In genomic region chr11:31368252-31368964, GRCm38 (mm10) we compare ENCODE assay signal across 8 mouse cellular contexts. TPM values are rescaled to one million over a fixed set of nuclear protein-coding genes. Genes with fewer than 3 reads are reported as not detected.
DNase-seq lines count a peak whose midpoint lies in the region; ATAC-seq and TF ChIP-seq lines count a peak whose summit lies in the region.

No protein-coding gene starts in this region.

- TF ChIP-seq EP300 in stomach, postnatal 0 days (optimal IDR thresholded peaks at IDR 0.05), result no peak

- H3K4me2 ChIP-seq in kidney, postnatal 0 days (ENCODE audit: low read length), result peak overlapping the region; percentile 96
- H3K4me2 ChIP-seq in forebrain, embryonic 11.5 days (ENCODE audit: low read depth, low read length, severe bottlenecking), result peak overlapping the region; percentile 90
- peak overlapping the region; percentile 94 for H3K4me2 ChIP-seq in liver, embryonic 11.5 days
- peak overlapping the region; percentile 93 for H3K4me2 ChIP-seq in stomach, postnatal 0 days (replicated peaks; ENCODE audit: low read depth)

- no peaks in the 10 kb centered on the region for H3K36me3 ChIP-seq in kidney, postnatal 0 days (ENCODE audit: insufficient read depth, low read length)
- no peaks in the 10 kb centered on the region for H3K36me3 ChIP-seq in forebrain, embryonic 11.5 days (ENCODE audit: control insufficient read depth, insufficient read depth, low read length)
- H3K36me3 ChIP-seq in liver, embryonic 11.5 days (ENCODE audit: control insufficient read depth, insufficient read depth, low read length), result no peaks in the 10 kb centered on the region
- no peaks in the 10 kb centered on the region for H3K36me3 ChIP-seq in stomach, postnatal 0 days (ENCODE audit: control insufficient read depth, insufficient read depth, low read length)

- TF ChIP-seq CTCF in kidney, postnatal 0 days (IDR thresholded peaks at IDR 0.05; ENCODE audit: low read depth), result no peak
- TF ChIP-seq CTCF in stomach, postnatal 0 days (IDR thresholded peaks at IDR 0.05; ENCODE audit: low read depth), result no peak

- peaks cover 16% of the 10 kb centered on the region for H3K4me1 ChIP-seq in kidney, postnatal 0 days (replicated peaks; ENCODE audit: insufficient read depth, low read length)
- H3K4me1 ChIP-seq in forebrain, embryonic 11.5 days (replicated peaks; ENCODE audit: control insufficient read depth, insufficient read depth, low read length), result peaks cover 13% of the 10 kb centered on the region; the same call in 1 of the 2 replicates
- H3K4me1 ChIP-seq in liver, embryonic 11.5 days (replicated peaks; ENCODE audit: control insufficient read depth, insufficient read depth, low read length), result peaks cover 14% of the 10 kb centered on the region
- peaks cover 4% of the 10 kb centered on the region; the same call in 1 of the 2 replicates for H3K4me1 ChIP-seq in stomach, postnatal 0 days (replicated peaks; ENCODE audit: control insufficient read depth, insufficient read depth)

- WGBS in kidney, postnatal 0 days, result 3% methylated on average over 36 of the region's 36 CpGs
- under 1% methylated on average over 36 of the region's 36 CpGs for WGBS in forebrain, embryonic 11.5 days
- WGBS in liver, embryonic 11.5 days, result 4% methylated on average over 36 of the region's 36 CpGs
- WGBS in stomach, postnatal 0 days, result 5% methylated on average over 36 of the region's 36 CpGs

- peak overlapping the region; percentile 47 for H3K4me3 ChIP-seq in kidney, postnatal 0 days (replicated peaks; ENCODE audit: low read depth, low read length)
- peak overlapping the region; percentile 53 for H3K4me3 ChIP-seq in forebrain, embryonic 11.5 days (ENCODE audit: low read depth, low read length)
- H3K4me3 ChIP-seq in liver, embryonic 11.5 days (ENCODE audit: low read depth, low read length), result peak overlapping the region; percentile 62
- H3K4me3 ChIP-seq in stomach, postnatal 0 days (ENCODE audit: low read depth, low read length), result peak overlapping the region; percentile 56

- DNase-seq in kidney, postnatal 0 days (ENCODE audit: low spot score), result peak; percentile 23
- no peak for DNase-seq in kidney, postnatal 25 days
- peak; percentile 65 for DNase-seq in NIH3T3 (ENCODE audit: low read depth)
- DNase-seq in forebrain, embryonic 11.5 days (ENCODE audit: low spot score), result no peak
- peak; percentile 36 for DNase-seq in liver, embryonic 11.5 days (ENCODE audit: low spot score)
- DNase-seq in stomach, postnatal 0 days (ENCODE audit: low spot score), result peak; percentile 39
- DNase-seq in layer of hippocampus, adult 11-12 months (ENCODE audit: low spot score), result no peak
- DNase-seq in gastrocnemius, postnatal 4 days (ENCODE audit: low spot score in 2 of 2), result no peak

- peak overlapping the region; percentile 49 for H3K9ac ChIP-seq in kidney, postnatal 0 days (ENCODE audit: low read depth, low read length)
- peak overlapping the region; percentile 55 for H3K9ac ChIP-seq in forebrain, embryonic 11.5 days (ENCODE audit: low read length)
- H3K9ac ChIP-seq in liver, embryonic 11.5 days (ENCODE audit: low read depth, low read length), result peak overlapping the region; percentile 68
- peak overlapping the region; percentile 61 for H3K9ac ChIP-seq in stomach, postnatal 0 days (ENCODE audit: low read length)

- ATAC-seq in kidney, postnatal 0 days (replicated peaks; ENCODE audit: low FRiP score, low read depth), result no peak
- ATAC-seq in forebrain, embryonic 11.5 days (replicated peaks; ENCODE audit: low FRiP score), result peak; percentile 10
- 0 out of 2 replicates have a peak, but pooled peaks have one; percentile 1 for ATAC-seq in liver, embryonic 11.5 days (replicated peaks; ENCODE audit: low FRiP score)
- ATAC-seq in stomach, postnatal 0 days (ENCODE audit: low FRiP score, low TSS enrichment), result no peak

- peaks cover 18% of the 10 kb centered on the region for H3K27me3 ChIP-seq in kidney, postnatal 0 days (ENCODE audit: insufficient read depth, low read length)
- peaks cover 23% of the 10 kb centered on the region for H3K27me3 ChIP-seq in forebrain, embryonic 11.5 days (ENCODE audit: control insufficient read depth, insufficient read depth, low read length)
- peaks cover 39% of the 10 kb centered on the region for H3K27me3 ChIP-seq in liver, embryonic 11.5 days (replicated peaks; ENCODE audit: control insufficient read depth, insufficient read depth, low read length)
- no peaks in the 10 kb centered on the region for H3K27me3 ChIP-seq in stomach, postnatal 0 days (ENCODE audit: control insufficient read depth, insufficient read depth, low read length)

- no peak overlapping the region; the same call in 1 of the 2 replicates for H3K27ac ChIP-seq in kidney, postnatal 0 days
- no peak overlapping the region for H3K27ac ChIP-seq in forebrain, embryonic 11.5 days (ENCODE audit: low read depth, low read length)
- no peak overlapping the region for H3K27ac ChIP-seq in liver, embryonic 11.5 days (ENCODE audit: low read depth, low read length)
- H3K27ac ChIP-seq in stomach, postnatal 0 days (replicated peaks), result peak overlapping the region; percentile 49; the same call in 1 of the 2 replicates

- no peaks in the 10 kb centered on the region for H3K9me3 ChIP-seq in kidney, postnatal 0 days (replicated peaks; ENCODE audit: low read length)
- no peaks in the 10 kb centered on the region for H3K9me3 ChIP-seq in forebrain, embryonic 11.5 days (ENCODE audit: control insufficient read depth, low read length)
- H3K9me3 ChIP-seq in liver, embryonic 11.5 days (ENCODE audit: control insufficient read depth, low read length), result no peaks in the 10 kb centered on the region
- H3K9me3 ChIP-seq in stomach, postnatal 0 days (ENCODE audit: control insufficient read depth, low read length), result no peaks in the 10 kb centered on the region

RNA-seq across cellular contexts. Expression of gene Stc2, which starts 1.5 kb away (rescaled TPM):
- 2.6 and 2.9 TPM in 2 replicates for polyA plus RNA-seq in kidney, postnatal 0 days (2015; fragmentation: Nextera tagmentation; extraction: Ambion mirVana)
- 1.7 and 2.5 TPM in 2 replicates for polyA plus RNA-seq in forebrain, embryonic 11.5 days (2014; fragmentation: Nextera tagmentation; extraction: Ambion mirVana)
- polyA plus RNA-seq in liver, embryonic 11.5 days (2014; fragmentation: Nextera tagmentation; extraction: Ambion mirVana), result 1.6 and 2.3 TPM in 2 replicates
- 4.3 and 4.5 TPM in 2 replicates for polyA plus RNA-seq in stomach, postnatal 0 days (2015; fragmentation: Nextera tagmentation; extraction: Ambion mirVana)
- total RNA-seq in gastrocnemius, postnatal 4 days (2021), result 1 to 10 TPM; 9.3 to 9.5 TPM

Comparison
In these comparisons a context has a peak if more than half of its experiments do, and no peak if none do; other contexts are left out.
1. DNase-seq: peak in kidney, postnatal 0 days (single experiment), NIH3T3 (single experiment), liver, embryonic 11.5 days (single experiment) and stomach, postnatal 0 days (single experiment); none in kidney, postnatal 25 days (0 of 2), forebrain, embryonic 11.5 days (single experiment), layer of hippocampus, adult 11-12 months (single experiment) and gastrocnemius, postnatal 4 days (0 of 2).
2. ATAC-seq: peak in forebrain, embryonic 11.5 days (single experiment) and liver, embryonic 11.5 days (single experiment); none in kidney, postnatal 0 days (single experiment) and stomach, postnatal 0 days (single experiment).
3. Peak in every context shown above with its lines, with median percentiles within 50 percentile points of each other: H3K4me2 ChIP-seq, H3K4me3 ChIP-seq and H3K9ac ChIP-seq.